Mouse (Mus musculus) heart, postnatal 0 days (tissue): ENCODE results near the gene Mpped1.

ENCODE experiments used
- CTCF ChIP-seq: IDR thresholded peaks from 2 replicates; pipeline ENCODE4 v1.5.1; 2016; ENCODE audit warnings: antibody characterized with exemption, control low read depth, low read depth
- EP300 ChIP-seq: IDR thresholded peaks from 2 replicates; pipeline ENCODE4 v1.6.1; 2016; ENCODE audit warnings: antibody characterized with exemption, low read depth

DNA sequence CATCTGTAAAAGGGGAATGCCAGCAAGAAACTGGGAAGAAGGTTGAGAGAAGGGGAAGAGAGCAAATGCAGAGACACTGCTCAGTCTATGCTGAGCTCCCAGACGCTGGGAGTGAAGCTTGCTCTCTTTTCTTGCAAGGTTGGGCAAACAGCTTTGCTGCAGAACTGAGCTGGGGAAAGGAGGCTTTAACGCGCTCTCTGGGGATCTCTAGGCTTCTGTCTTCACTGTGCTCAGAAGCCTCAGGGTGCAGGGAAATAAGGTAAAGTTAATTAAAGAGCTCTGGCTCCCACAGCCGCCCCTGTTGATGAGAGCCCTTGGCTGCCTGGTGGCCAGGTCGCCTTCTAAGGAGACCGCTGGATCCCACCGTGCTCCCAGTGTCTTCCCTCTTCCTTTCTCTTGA is 17.7 kb downstream of the Mpped1 start:
- no peak for TF ChIP-seq CTCF
- no peak for TF ChIP-seq EP300
